8 mouse cellular contexts compared by ENCODE assay signal in genomic region chr1:136132386-136133201, GRCm38 (mm10). TPM values are rescaled to one million over a fixed set of nuclear protein-coding genes. Genes with fewer than 3 reads are reported as not detected.
A peak's percentile ranks its signal among the peaks of the same experiment; 100 is the strongest.
DNase-seq lines count a peak whose midpoint lies in the region; ATAC-seq and TF ChIP-seq lines count a peak whose summit lies in the region.

No protein-coding gene starts in this region.

- H3K4me3 ChIP-seq in megakaryocyte, embryonic 14.5 days (replicated peaks), result peak overlapping the region; percentile 99
- peak overlapping the region; percentile 69 for H3K4me3 ChIP-seq in liver, embryonic 15.5 days (replicated peaks)
- H3K4me3 ChIP-seq in thymus, adult 2 months (ENCODE audit: control insufficient read depth, insufficient read depth, low read length), result peak overlapping the region; percentile 97

- H3K27me3 ChIP-seq in megakaryocyte, embryonic 14.5 days (replicated peaks), result no peaks in the 10 kb centered on the region
- peaks cover 29% of the 10 kb centered on the region for H3K27me3 ChIP-seq in liver, embryonic 15.5 days
- no peaks in the 10 kb centered on the region for H3K27me3 ChIP-seq in thymus, adult 2 months (ENCODE audit: control insufficient read depth, insufficient read depth, low read length)

- H3K27ac ChIP-seq in liver, embryonic 15.5 days (replicated peaks), result no peak overlapping the region
- H3K27ac ChIP-seq in thymus, adult 2 months (ENCODE audit: control insufficient read depth, insufficient read depth, low read length), result peak overlapping the region; percentile 94

- H3K4me1 ChIP-seq in megakaryocyte, embryonic 14.5 days, result peaks cover 97% of the 10 kb centered on the region
- H3K4me1 ChIP-seq in liver, embryonic 15.5 days (replicated peaks), result peaks cover 94% of the 10 kb centered on the region
- peaks cover 64% of the 10 kb centered on the region for H3K4me1 ChIP-seq in thymus, adult 2 months (replicated peaks; ENCODE audit: control insufficient read depth, insufficient read depth, low read length)

- peaks cover 10% of the 10 kb centered on the region for H3K36me3 ChIP-seq in megakaryocyte, embryonic 14.5 days (replicated peaks; ENCODE audit: low read length)
- no peaks in the 10 kb centered on the region for H3K36me3 ChIP-seq in liver, embryonic 15.5 days (replicated peaks)
- H3K36me3 ChIP-seq in thymus, adult 2 months (ENCODE audit: control insufficient read depth, insufficient read depth, low read length), result no peaks in the 10 kb centered on the region

- TF ChIP-seq POLR2A in thymus, adult 2 months (IDR thresholded peaks at IDR 0.05; ENCODE audit: control insufficient read depth, extremely low read depth, insufficient read depth, low read length, poor library complexity), result peak; percentile 87

- 0 out of 2 replicates have a peak, but pooled peaks have one; percentile 31 for TF ChIP-seq CTCF in thymus, adult 2 months (IDR thresholded peaks at IDR 0.05; ENCODE audit: borderline replicate concordance, control insufficient read depth, extremely low read depth, insufficient read depth, low read length, poor library complexity)

- peak overlapping the region; percentile 99 for H3K4me2 ChIP-seq in liver, embryonic 15.5 days

- H3K9me3 ChIP-seq in megakaryocyte, embryonic 14.5 days, result no peaks in the 10 kb centered on the region
- no peaks in the 10 kb centered on the region for H3K9me3 ChIP-seq in liver, embryonic 15.5 days (replicated peaks)

- H3K9ac ChIP-seq in liver, embryonic 15.5 days, result peak overlapping the region; percentile 65

- WGBS in liver, embryonic 15.5 days (ENCODE audit: insufficient replicate concordance), result 36% methylated on average over 10 of the region's 10 CpGs
- 5% methylated on average over 10 of the region's 10 CpGs for WGBS in thymus, adult 2 months

- DNase-seq in cerebellum, adult 11 months, result peak; percentile 21
- no peak for DNase-seq in cerebellum, postnatal 36 days
- peak; percentile 86 for DNase-seq in thymus, adult 2 months
- DNase-seq in layer of hippocampus, adult 9-10 months (ENCODE audit: low spot score), result no peak
- no peak for DNase-seq in kidney, postnatal 10 days

- no peak for ATAC-seq in megakaryocyte, adult 5-6 weeks (ENCODE audit: poor library complexity, severe bottlenecking)
- no peak for ATAC-seq in liver, embryonic 15.5 days (ENCODE audit: insufficient read depth)

RNA-seq across cellular contexts. Expression of gene Kif21b, which starts 1.4 kb away (rescaled TPM):
- 8.3 and 9.3 TPM in 2 replicates for polyA plus RNA-seq in megakaryocyte, embryonic 14.5 days (2012; ENCODE audit: insufficient read depth, low replicate concordance)
- 41.1 and 48.0 TPM in 2 replicates for total RNA-seq in megakaryocyte, adult 5-6 weeks (2015)
- 36.3 and 46.1 TPM in 2 replicates for total RNA-seq in megakaryocyte, adult 5-6 weeks (2017)
- 1.1 and 1.5 TPM in 2 replicates for polyA plus RNA-seq in liver, embryonic 15.5 days (2015; fragmentation: Nextera tagmentation; extraction: Ambion mirVana)
- 224 and 247 TPM in 2 replicates for polyA plus RNA-seq in thymus, adult 2 months (2012; rRNA removed)

Comparison
In these comparisons a context has a peak if more than half of its experiments do, and no peak if none do; other contexts are left out.
1. DNase-seq: peak in cerebellum, adult 11 months (single experiment) and thymus, adult 2 months (single experiment); none in cerebellum, postnatal 36 days (0 of 2), layer of hippocampus, adult 9-10 months (single experiment) and kidney, postnatal 10 days (single experiment).
2. RNA of gene Kif21b, which starts 1.4 kb away (polyA plus RNA-seq): 224 to 247 TPM in thymus, adult 2 months; 8.3 to 9.3 TPM in megakaryocyte, embryonic 14.5 days and 1.1 to 1.5 TPM in liver, embryonic 15.5 days; every median in the first group is over 10 times any median in the second.
3. Peak in every context shown above with its lines, with median percentiles within 50 percentile points of each other: H3K4me3 ChIP-seq.